Mouse (Mus musculus): ENCODE measurements around the gene Btg1.

DNA sequence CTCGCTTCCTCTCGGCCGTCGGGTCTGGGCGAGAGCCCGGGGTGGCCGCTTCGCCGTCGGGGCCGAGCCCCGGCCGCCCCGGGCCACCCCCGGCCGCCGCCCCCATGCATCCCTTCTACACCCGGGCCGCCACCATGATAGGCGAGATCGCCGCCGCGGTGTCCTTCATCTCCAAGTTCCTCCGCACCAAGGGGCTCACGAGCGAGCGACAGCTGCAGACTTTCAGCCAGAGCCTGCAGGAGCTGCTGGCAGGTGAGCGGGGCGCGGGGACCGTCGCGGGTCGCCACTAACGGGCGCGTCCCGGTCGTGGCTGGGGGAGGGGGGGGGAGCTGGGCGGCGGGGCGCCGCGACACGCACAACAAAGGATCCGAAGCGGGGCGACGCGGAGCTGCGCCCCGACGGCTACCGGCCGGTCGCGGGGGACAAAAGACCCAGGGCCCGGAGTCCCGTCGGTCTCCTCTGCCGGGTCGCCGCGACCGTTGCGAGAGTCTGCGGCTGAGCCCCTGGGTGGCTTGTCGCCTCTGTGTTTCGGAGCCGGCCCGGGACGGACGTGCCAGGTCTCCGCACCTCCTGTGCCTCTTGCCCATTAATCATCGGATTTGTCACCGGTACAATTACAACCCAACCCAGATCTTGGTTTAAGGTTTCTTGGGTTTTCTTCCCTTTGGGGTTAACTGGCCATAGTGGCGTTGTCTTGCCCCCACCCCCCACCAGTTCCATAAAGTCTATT lies 580 bp downstream of the Btg1 start:
- TF ChIP-seq GATA1 (IDR thresholded peaks at IDR 0.05; ENCODE audit: borderline replicate concordance, low read length) (no peak), FLI1 (IDR thresholded peaks at IDR 0.05; ENCODE audit: low read length) (no peak)
